Mouse (Mus musculus) hindbrain, embryonic 16.5 days (tissue): ENCODE measurements around the gene Mrtfb. TPM values are rescaled to one million over a fixed set of nuclear protein-coding genes. Genes with fewer than 3 reads are reported as not detected.
"Not testable (repeated sequence)": the region's sequence is repeated elsewhere in the genome, so short reads cannot be mapped to it uniquely, and the experiment has no call there.

Source experiments
- ATAC-seq: fragments of 200-750 bp; cut with Nextera tagmentation; 2 replicates; pipeline ENCODE4 v1.8.0; 2017; ENCODE audit warnings: moderate TSS enrichment, moderate library complexity
- H3K27ac ChIP-seq: fragments of 300-500 bp; sonication (generic); 2 replicates; pipeline ENCODE4 v1.5.1; 2014; ENCODE audit warnings: low read depth, mild to moderate bottlenecking, control low read depth, low read length, moderate library complexity
- H3K27me3 ChIP-seq: fragments of 300-500 bp; sonication (generic); replicated peaks from 2 replicates; pipeline ENCODE4 v1.6.1; 2014; ENCODE audit warnings: low read length; ENCODE audit not compliant: control insufficient read depth, insufficient read depth
- H3K36me3 ChIP-seq: fragments of 300-500 bp; sonication (generic); 2 replicates; pipeline ENCODE4 v1.6.1; 2014; ENCODE audit warnings: mild to moderate bottlenecking, low read length, moderate library complexity, mixed read lengths; ENCODE audit not compliant: control insufficient read depth, insufficient read depth
- H3K4me1 ChIP-seq: fragments of 300-500 bp; sonication (generic); 2 replicates; pipeline ENCODE4 v1.6.1; 2014; ENCODE audit warnings: low read depth, low read length; ENCODE audit not compliant: control insufficient read depth, insufficient read depth
- H3K4me2 ChIP-seq: fragments of 300-500 bp; sonication (generic); 2 replicates; pipeline ENCODE4 v1.6.1; 2014; ENCODE audit warnings: mild to moderate bottlenecking, low read length, control low read depth, moderate library complexity
- H3K4me3 ChIP-seq: fragments of 300-500 bp; sonication (generic); 2 replicates; pipeline ENCODE4 v1.5.1; 2014; ENCODE audit warnings: mild to moderate bottlenecking, low read length, control low read depth, moderate library complexity
- H3K9ac ChIP-seq: fragments of 300-500 bp; sonication (generic); 2 replicates; pipeline ENCODE4 v1.6.1; 2014; ENCODE audit warnings: low read depth, mild to moderate bottlenecking, control low read depth, low read length, moderate library complexity
- H3K9me3 ChIP-seq: fragments of 300-500 bp; sonication (generic); 2 replicates; pipeline ENCODE4 v1.6.1; 2014; ENCODE audit warnings: mild to moderate bottlenecking, low read length, moderate library complexity; ENCODE audit not compliant: control insufficient read depth
- WGBS: fragments of 180-500 bp; shearing (Covaris S2); extraction: QIAGEN DNeasy Blood & Tissue Kit; methylation state at CpG from one replicate; pipeline ENCODE4 v1.1.7; 2014; 5-methylcytosine and 5-hydroxymethylcytosine counted together
- polyA plus RNA-seq: library from polyadenylated mRNA; unstranded; fragments of >200 nt; fragmentation: Nextera tagmentation; extraction: Ambion mirVana; gene quantifications from 2 replicates; pipeline ENCODE4 v1.2.1, GENCODE M21; 2015

Mrtfb gene
- polyA plus RNA-seq, 1 experiment from 2014 or later = 10.5 TPM

DNA sequence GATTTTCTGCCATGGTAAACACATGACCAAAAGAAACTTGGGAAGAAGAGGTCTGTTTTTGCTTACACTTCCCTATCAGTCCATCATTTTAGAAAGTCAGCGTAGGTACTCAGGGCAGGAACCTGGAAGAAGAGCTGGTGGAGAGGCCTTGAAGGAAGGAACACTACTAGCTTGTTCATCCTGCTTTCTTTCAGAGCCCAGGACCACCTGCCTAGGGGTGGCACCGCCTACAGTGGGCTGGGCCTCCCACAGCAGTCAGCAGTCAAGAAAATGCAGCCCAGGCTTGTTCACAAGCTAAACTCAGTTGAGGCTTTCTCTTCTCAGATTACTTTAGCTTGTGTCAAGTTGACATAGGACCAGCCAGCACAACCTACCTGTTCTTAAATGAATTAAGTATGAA is 2.7 kb downstream of the Mrtfb start:
- H3K27me3 ChIP-seq = no peaks in the 10 kb centered on the region
- no peaks in the 10 kb centered on the region for H3K9me3 ChIP-seq
- H3K9ac ChIP-seq = no peak overlapping the region
- no peak for ATAC-seq
- no peak overlapping the region for H3K27ac ChIP-seq
- no peak overlapping the region for H3K4me3 ChIP-seq
- 94% methylated on average over 2 of the region's 2 CpGs for WGBS
- peaks cover 12% of the 10 kb centered on the region for H3K4me1 ChIP-seq
- H3K4me2 ChIP-seq = no peak overlapping the region
- H3K36me3 ChIP-seq = no peaks in the 10 kb centered on the region

GRCm38 (mm10) chr16:13266312-13266711 is 10.0 kb downstream of the Mrtfb start:
- 32% methylated on average over 3 of the region's 3 CpGs for WGBS
- no peak overlapping the region for H3K9ac ChIP-seq
- no peak overlapping the region for H3K4me3 ChIP-seq
- H3K9me3 ChIP-seq = no peaks in the 10 kb centered on the region
- H3K36me3 ChIP-seq = peaks cover 6% of the 10 kb centered on the region
- H3K4me2 ChIP-seq = no peak overlapping the region
- no peak for ATAC-seq
- H3K27ac ChIP-seq = no peak overlapping the region
- H3K27me3 ChIP-seq = no peaks in the 10 kb centered on the region
- H3K4me1 ChIP-seq = no peaks in the 10 kb centered on the region

DNA sequence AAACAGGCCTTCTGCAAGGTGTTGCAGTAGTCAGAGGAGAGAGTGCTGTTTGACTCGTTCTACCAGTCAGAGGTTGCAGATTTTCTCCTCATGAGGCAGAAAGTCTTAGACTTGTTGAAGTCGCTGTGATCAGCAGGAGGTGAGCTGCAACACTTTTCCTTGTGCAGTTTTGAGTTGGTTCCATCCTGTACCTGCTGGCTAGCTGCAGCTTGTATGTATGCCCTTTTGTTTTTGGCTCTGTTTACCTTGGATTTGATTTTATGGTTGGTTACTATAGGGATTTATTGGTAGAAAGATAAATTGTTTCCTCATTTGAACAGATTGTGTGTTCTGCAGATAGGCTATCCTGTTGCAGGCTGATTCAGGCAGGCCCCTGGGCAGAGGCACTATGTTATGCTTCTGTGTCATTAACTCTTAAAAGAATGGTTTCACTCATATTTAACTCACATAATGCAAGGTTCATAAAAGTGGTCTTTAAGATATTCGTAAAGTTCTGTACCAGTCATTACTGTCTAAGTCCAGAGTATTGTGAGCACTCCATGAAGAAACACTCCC is 11.1 kb downstream of the Mrtfb start:
- no peak overlapping the region for H3K4me3 ChIP-seq
- H3K4me2 ChIP-seq = no peak overlapping the region
- 74% methylated on average over 3 of the region's 3 CpGs for WGBS
- no peaks in the 10 kb centered on the region for H3K27me3 ChIP-seq
- H3K4me1 ChIP-seq = no peaks in the 10 kb centered on the region
- no peaks in the 10 kb centered on the region for H3K9me3 ChIP-seq
- no peak overlapping the region for H3K9ac ChIP-seq
- peaks cover 6% of the 10 kb centered on the region for H3K36me3 ChIP-seq
- H3K27ac ChIP-seq = no peak overlapping the region
- ATAC-seq = no peak

- H3K4me1 ChIP-seq = no peaks in the 10 kb centered on the region
- no peak overlapping the region for H3K4me2 ChIP-seq
- ATAC-seq = no peak
- WGBS = 91% methylated on average over 2 of the region's 2 CpGs
- H3K9me3 ChIP-seq = no peaks in the 10 kb centered on the region
- H3K36me3 ChIP-seq = peaks cover 6% of the 10 kb centered on the region
- no peak overlapping the region for H3K9ac ChIP-seq
- no peak overlapping the region for H3K27ac ChIP-seq
- no peak overlapping the region for H3K4me3 ChIP-seq
- no peaks in the 10 kb centered on the region for H3K27me3 ChIP-seq
Measured at GRCm38 (mm10) chr16:13269426-13269825, 13.1 kb downstream of the Mrtfb start.

- Histone ChIP-seq H3K9ac (no peak overlapping the region), H3K4me1 (no peaks in the 10 kb centered on the region), H3K9me3 (no peaks in the 10 kb centered on the region), H3K4me2 (no peak overlapping the region), H3K27me3 (no peaks in the 10 kb centered on the region), H3K36me3 (no peaks in the 10 kb centered on the region), H3K27ac (no peak overlapping the region), H3K4me3 (no peak overlapping the region)
- no peak for ATAC-seq
- 94% methylated on average over 2 of the region's 2 CpGs for whole genome bisulfite sequencing
Measured at GRCm38 (mm10) chr16:13276258-13276657, 20.0 kb downstream of the Mrtfb start.

DNA sequence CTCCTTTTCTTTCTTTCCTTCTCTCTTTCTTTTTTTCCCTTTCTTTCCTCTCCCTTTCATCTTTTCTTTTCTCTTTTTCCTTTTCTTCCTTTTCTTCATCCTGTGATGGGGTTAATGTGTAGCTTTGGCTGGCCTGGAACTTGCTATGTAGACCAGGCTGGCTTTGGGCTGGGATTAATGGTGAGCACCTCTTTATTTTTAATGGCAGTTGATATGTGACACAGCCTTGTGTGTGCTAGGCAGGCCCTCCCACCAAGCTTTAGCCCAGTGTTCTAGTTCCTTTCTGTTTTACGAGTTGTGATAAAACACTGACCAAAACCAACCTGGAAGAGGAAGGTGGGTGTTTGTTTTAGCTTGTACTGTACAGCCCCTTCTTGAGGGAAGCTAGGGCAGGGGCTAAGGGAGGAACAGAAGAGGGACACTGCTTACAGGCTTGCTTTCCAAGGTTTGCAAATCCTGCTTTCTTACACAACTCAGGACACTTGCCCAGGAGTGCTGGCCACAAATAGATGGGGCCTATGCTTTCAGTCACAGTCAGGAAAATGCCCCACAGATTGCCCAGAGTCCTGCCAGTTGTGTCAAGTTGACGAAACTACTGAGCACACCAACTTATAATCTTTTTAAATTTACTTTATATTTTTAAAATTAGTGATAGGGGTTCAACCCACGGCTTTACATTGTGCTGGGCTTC is 20.6 kb downstream of the Mrtfb start:
- H3K9me3 ChIP-seq = no peaks in the 10 kb centered on the region
- H3K36me3 ChIP-seq = no peaks in the 10 kb centered on the region
- 94% methylated on average over 3 of the region's 3 CpGs for WGBS

DNA sequence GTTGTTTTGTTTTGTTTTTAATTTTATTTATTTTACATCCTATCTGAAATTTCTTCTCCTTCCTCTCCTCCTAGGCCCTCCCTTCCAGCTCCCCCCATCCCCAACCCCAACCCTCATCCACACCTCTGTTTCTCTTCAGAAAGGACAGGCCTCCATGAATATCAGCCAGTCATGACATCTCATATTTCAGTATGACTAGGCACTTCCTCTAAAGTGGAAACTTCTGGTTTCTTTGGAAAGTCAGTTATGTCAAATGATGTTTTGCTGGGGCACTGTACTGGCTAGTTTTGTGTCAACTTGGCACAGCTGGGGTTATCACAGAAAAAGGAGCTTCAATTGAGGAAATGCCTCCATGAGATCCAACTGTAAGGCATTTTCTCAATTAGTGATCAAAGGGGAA is 30.1 kb downstream of the Mrtfb start:
- H3K27me3 ChIP-seq, H3K27ac ChIP-seq, H3K9me3 ChIP-seq, H3K36me3 ChIP-seq, H3K9ac ChIP-seq, ATAC-seq, H3K4me3 ChIP-seq, H3K4me2 ChIP-seq, H3K4me1 ChIP-seq: not testable (repeated sequence)

More for the DNA sequence above, 20.6 kb downstream of the Mrtfb start:
- H3K4me2 ChIP-seq = no peak overlapping the region
- ATAC-seq = no peak
- no peak overlapping the region for H3K4me3 ChIP-seq
- H3K9ac ChIP-seq = no peak overlapping the region
- no peaks in the 10 kb centered on the region for H3K4me1 ChIP-seq
- H3K27ac ChIP-seq = no peak overlapping the region
- H3K27me3 ChIP-seq = no peaks in the 10 kb centered on the region

DNA sequence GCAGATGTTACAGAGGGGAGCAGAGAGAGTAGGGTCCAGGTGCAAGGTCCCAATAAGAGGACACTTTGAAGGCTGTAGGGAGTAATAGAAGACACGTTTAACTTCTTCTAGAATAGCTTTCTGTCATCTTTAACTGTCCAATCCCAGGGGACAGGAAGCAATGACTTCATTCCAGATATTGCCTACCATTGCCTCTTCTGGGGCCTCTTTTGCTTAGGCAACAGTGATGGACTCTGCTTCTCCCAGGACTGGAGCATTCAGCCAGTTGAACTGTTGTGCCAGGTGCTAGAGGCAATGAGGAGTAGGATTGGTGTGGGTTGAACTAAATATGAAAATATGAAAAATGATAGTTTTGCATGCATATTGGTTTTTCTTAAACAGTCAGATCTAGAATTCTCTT is 41.6 kb downstream of the Mrtfb start:
- Histone ChIP-seq H3K9ac (no peak overlapping the region), H3K27ac (no peak overlapping the region), H3K4me1 (no peaks in the 10 kb centered on the region), H3K4me2 (no peak overlapping the region), H3K9me3 (no peaks in the 10 kb centered on the region), H3K4me3 (no peak overlapping the region), H3K36me3 (no peaks in the 10 kb centered on the region), H3K27me3 (no peaks in the 10 kb centered on the region)
- WGBS = 70% methylated on average over 1 of the region's 1 CpGs
- ATAC-seq = no peak

GRCm38 (mm10) chr16:13298991-13299390 is 42.7 kb downstream of the Mrtfb start:
- Histone ChIP-seq H3K27ac (no peak overlapping the region), H3K4me3 (no peak overlapping the region), H3K4me2 (no peak overlapping the region), H3K27me3 (no peaks in the 10 kb centered on the region), H3K9ac (no peak overlapping the region), H3K4me1 (no peaks in the 10 kb centered on the region), H3K36me3 (no peaks in the 10 kb centered on the region), H3K9me3 (no peaks in the 10 kb centered on the region)
- no peak for ATAC-seq
- WGBS = 80% methylated on average over 2 of the region's 2 CpGs
